Mouse (Mus musculus): ENCODE results near the gene Tmem120b.
"Not testable (repeated sequence)": the region's sequence is repeated elsewhere in the genome, so short reads cannot be mapped to it uniquely, and the experiment has no call there.

The Tmem120b gene

GRCm38 (mm10) chr5:123057366-123058250 lies 10.6 kb upstream of the Tmem120b start:
- peak; percentile 99 to 100 for DNase-seq

GRCm38 (mm10) chr5:123058251-123059102 lies 9.7 kb upstream of the Tmem120b start:
- DNase-seq, result no peak

GRCm38 (mm10) chr5:123059757-123060520 lies 8.3 kb upstream of the Tmem120b start:
- DNase-seq, result peak; percentile 74 to 75

- peak; percentile 30 to 69 for DNase-seq
Measured at GRCm38 (mm10) chr5:123060706-123061401, 7.4 kb upstream of the Tmem120b start.

DNA sequence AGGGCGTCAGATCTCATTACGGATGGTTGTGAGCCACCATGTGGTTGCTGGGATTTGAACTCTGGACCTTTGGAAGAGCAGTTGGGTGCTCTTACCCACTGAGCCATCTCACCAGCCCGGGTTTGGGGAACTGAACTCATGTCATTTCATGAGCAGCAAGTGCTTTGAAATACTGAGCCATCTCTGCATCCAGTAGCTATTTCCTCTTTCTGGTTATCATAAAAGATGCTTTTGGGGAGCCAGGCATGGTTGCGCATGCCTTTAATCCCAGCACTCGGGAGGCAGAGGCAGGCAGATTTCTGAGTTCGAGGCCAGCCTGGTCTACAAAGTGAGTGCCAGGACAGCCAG lies 6.8 kb upstream of the Tmem120b start:
- DNase-seq, result not testable (repeated sequence)

DNA sequence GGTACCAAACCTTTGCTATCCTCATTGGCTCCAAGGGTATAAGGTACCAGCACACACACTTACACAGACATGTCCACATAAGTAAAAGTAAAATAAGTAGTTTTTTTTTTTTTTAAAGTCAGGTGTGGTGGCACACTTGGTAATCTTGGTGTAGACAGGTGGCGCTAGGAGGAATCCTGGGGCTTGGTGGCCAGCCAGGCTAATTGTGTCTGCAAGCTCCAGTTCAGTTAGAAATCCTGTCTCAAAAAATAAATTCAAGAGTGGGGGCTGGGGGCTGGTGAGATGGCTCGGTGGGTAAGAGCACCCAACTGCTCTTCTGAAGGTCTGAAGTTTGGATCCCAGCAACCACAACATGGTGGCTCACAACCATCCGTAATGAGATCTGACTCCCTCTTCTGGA lies 5.1 kb upstream of the Tmem120b start:
- no peak for DNase-seq

DNA sequence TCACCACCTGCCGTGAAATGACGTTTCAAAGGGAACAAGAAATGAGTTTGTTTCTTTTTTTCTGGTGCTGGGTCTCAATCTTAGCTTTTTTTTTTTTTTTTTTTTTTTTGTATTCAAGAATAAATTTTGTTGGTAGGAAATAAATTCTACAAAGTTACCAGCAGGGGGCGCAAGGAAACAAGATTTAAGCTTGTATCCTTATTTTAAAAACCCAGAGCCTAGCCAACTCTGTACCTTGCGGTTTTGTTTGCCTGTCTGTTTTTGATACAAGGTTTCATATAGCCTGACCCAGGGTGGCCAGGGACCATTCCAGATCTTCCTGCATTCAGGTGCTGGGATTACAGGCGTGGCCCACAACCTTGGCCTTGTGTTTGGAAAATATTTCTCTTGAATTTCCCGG lies 4.0 kb upstream of the Tmem120b start:
- DNase-seq, result peak in 1 of 2 experiments; percentile 76

GRCm38 (mm10) chr5:123067395-123067995 lies 720 bp upstream of the Tmem120b start:
- DNase-seq, result peak in 1 of 2 experiments; percentile 47

GRCm38 (mm10) chr5:123068714-123069113 lies 499 bp downstream of the Tmem120b start:
- DNase-seq, result no peak

- peak; percentile 93 to 97 for DNase-seq
Measured at GRCm38 (mm10) chr5:123075576-123076418, 7.6 kb downstream of the Tmem120b start.

GRCm38 (mm10) chr5:123076419-123077281 lies 8.4 kb downstream of the Tmem120b start:
- DNase-seq, result no peak

- DNase-seq, result no peak
Measured at GRCm38 (mm10) chr5:123079568-123079967, 11.4 kb downstream of the Tmem120b start.

DNA sequence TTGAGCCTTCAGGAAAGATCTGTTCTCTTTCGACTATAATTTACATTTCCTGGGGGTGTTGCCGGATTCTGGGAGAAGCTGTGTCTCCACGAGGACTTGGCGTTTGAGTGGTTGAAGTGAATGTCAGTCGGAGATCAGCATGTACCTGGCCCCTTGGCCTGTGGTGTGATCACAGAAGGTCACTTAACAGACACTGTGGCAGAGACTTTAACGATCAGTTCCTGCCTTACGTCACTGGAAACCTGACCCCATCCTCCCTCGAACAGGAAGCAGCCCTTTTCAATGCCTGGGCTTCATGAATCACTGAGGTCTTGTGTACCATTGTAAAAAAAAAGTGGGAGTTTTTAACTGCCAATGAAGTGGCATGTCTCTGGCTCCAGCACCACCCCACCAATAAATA lies 11.8 kb downstream of the Tmem120b start:
- DNase-seq, result peak in 1 of 2 experiments; percentile 72

GRCm38 (mm10) chr5:123080510-123080909 lies 12.3 kb downstream of the Tmem120b start:
- no peak for DNase-seq

GRCm38 (mm10) chr5:123083340-123084050 lies 15.3 kb downstream of the Tmem120b start:
- DNase-seq, result no peak

DNA sequence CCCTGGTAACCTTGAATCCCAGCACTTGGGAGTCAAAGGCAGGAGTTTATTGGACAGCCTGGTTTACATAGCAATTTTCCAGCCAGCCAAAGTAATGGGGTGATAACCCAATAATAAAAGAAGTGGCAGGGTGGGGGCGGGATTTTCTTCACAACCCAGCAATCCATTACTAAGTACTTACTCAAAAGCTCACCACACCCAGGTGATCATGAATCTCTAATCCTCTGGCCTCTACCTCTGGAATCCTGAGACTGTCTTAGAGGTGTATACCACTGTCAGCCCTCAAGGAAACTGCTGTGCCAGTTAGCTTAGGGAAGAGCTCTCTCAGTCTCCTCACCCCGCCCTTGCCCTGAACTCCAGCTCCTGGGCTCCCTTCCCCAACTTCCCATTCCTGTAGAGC lies 18.3 kb downstream of the Tmem120b start:
- no peak for DNase-seq

DNA sequence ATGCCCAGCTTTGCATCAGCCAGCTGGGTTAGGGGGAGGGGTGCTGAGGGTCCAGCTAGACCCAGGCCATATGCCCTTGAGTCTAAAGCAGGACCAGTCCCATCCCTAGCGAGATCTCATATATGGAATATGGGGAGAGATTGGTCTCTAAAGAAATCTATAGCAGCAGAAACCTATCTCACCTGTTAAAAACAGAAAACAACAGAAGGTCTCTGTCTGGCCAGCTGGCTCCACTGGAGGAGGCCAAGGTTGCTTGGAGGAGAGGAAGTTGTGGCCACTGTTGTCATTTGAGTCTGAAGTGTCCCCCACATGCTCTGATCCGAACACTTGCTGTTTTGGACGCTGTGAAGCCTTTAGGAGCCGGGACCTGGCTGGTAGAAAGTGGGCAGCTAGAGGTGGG lies 20.6 kb downstream of the Tmem120b start:
- no peak for DNase-seq

DNA sequence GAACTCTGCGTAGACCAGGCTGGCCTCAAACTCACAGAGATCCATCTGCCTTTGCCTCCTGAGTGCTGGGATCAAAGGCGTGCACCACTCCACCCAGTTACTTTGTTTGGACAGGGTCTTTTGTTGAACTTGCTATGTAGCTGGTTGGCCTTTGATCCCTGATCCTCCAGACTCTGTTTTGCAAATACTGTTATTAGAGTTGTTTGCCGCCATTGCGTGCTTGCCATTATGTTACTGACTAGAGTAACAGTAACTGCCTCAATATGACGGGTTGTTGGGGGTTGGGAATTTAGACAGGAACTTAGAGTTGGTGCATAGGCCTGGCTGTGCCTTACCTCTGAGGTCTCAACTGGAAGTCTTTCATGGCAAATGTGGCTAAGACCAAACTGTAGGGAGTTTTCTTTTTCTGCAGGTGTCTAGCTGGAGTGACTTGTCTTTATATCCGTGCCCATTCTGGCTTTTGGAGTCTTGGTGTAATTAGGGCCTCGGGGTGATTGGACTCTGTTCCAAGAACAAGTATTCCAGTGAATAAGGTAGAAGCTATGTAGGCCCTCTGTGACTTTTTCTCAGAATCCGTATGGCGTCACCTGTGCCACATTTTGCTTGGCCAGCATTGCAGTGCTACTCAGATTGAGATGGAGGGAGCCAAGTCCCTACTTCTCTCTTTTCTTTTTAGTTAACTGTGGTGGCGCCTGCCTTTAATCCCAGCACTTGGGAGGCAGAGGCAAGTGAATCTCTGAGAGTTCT lies 22.5 kb downstream of the Tmem120b start:
- no peak for DNase-seq
